Mouse (Mus musculus) forebrain, embryonic 16.5 days (tissue): ENCODE data around the gene Hnrnpul2. TPM values are rescaled to one million over a fixed set of nuclear protein-coding genes. Genes with fewer than 3 reads are reported as not detected.

Experiments used
- ATAC-seq: fragments of 200-750 bp; cut with Nextera tagmentation; 2 replicates; pipeline ENCODE4 v1.8.0; 2017; ENCODE audit warnings: mild to moderate bottlenecking, moderate library complexity
- H3K27ac ChIP-seq: fragments of 300-500 bp; sonication (generic); 2 replicates; pipeline ENCODE4 v1.5.1; 2014; ENCODE audit warnings: low read length, control low read depth
- H3K27me3 ChIP-seq: fragments of 300-500 bp; sonication (generic); replicated peaks from 2 replicates; pipeline ENCODE4 v1.6.1; 2014; ENCODE audit warnings: low read length; ENCODE audit not compliant: control insufficient read depth, insufficient read depth
- H3K36me3 ChIP-seq: fragments of 300-500 bp; sonication (generic); 2 replicates; pipeline ENCODE4 v1.6.1; 2014; ENCODE audit not compliant: control insufficient read depth, insufficient read depth
- H3K4me1 ChIP-seq: fragments of 300-500 bp; sonication (generic); replicated peaks from 2 replicates; pipeline ENCODE4 v1.6.1; 2014; ENCODE audit warnings: low read length; ENCODE audit not compliant: control insufficient read depth, insufficient read depth
- H3K4me2 ChIP-seq: fragments of 300-500 bp; sonication (generic); 2 replicates; pipeline ENCODE4 v1.6.1; 2014; ENCODE audit warnings: mild to moderate bottlenecking, low read length, control low read depth
- H3K4me3 ChIP-seq: fragments of 300-500 bp; sonication (generic); replicated peaks from 2 replicates; pipeline ENCODE4 v1.5.1; 2014; ENCODE audit warnings: mild to moderate bottlenecking, low read length, control low read depth
- H3K9ac ChIP-seq: fragments of 300-500 bp; sonication (generic); replicated peaks from 2 replicates; pipeline ENCODE4 v1.6.1; 2014; ENCODE audit warnings: low read depth, low read length, control low read depth
- H3K9me3 ChIP-seq: fragments of 300-500 bp; sonication (generic); 2 replicates; pipeline ENCODE4 v1.6.1; 2016; ENCODE audit warnings: low read length; ENCODE audit not compliant: control insufficient read depth
- WGBS: fragments of 180-500 bp; shearing (Covaris S2); extraction: QIAGEN DNeasy Blood & Tissue Kit; methylation state at CpG from one replicate; pipeline ENCODE4 v1.1.7; 2014; 5-methylcytosine and 5-hydroxymethylcytosine counted together
- polyA plus RNA-seq: library from polyadenylated mRNA; unstranded; fragments of >200 nt; fragmentation: Nextera tagmentation; extraction: Ambion mirVana; gene quantifications from 2 replicates; pipeline ENCODE4 v1.2.1, GENCODE M21; 2015

Hnrnpul2 gene
- polyA plus RNA-seq, result 5.1 and 5.5 TPM in 2 replicates

GRCm38 (mm10) chr19:8819596-8820423 is at the start of gene Hnrnpul2:
Gene Hnrnpul2, plus strand, starts transcription at chr19:8820010.
- peak within 1 kb of the TSS; percentile 93 for H3K9ac ChIP-seq
- ATAC-seq, result peak; percentile 94
- WGBS, result under 1% methylated on average over 82 of the region's 83 CpGs
- H3K36me3 ChIP-seq, result peaks cover 5% of the 10 kb centered on the region
- H3K4me2 ChIP-seq, result peak within 1 kb of the TSS; percentile 92
- H3K27me3 ChIP-seq, result no peaks in the 10 kb centered on the region
- H3K4me1 ChIP-seq, result peaks cover 47% of the 10 kb centered on the region
- H3K4me3 ChIP-seq, result peak within 1 kb of the TSS; percentile 99
- peak within 1 kb of the TSS; percentile 100 for H3K27ac ChIP-seq
- no peaks in the 10 kb centered on the region for H3K9me3 ChIP-seq

DNA sequence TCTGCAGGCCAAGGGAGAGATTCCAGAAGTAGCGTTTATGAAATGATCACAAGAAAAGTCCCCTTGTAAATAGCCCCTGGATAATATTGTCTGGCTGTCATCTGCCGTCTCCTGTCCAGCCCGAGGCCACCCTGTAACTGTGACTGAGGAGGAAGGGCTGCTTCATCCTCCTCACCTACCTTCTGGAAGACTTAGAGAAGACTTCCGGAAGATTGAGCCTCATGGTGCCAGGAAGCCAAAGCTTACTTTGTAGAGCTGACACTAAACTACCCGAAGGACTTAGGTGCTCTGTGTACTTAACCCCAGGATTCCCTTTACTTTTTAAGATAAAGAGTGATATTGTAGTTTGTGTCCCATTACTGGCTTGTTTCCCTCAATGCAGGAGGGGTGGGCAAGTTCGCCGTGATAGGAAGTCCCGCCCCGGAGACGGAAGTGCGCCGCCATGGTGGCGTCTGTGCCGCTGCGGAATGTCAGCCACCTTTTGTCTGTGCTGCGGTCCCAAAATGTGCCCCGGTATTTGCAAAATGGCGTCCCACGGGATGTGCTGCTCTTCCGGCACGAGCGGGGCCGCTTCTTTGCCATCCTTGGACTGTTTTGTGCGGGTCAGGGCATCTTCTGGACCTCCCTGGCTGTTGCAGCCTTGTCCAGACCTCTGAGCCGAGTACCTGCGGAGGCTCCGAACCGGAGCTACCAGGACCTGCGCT is 49.1 kb upstream of the Hnrnpul2 start, which contains the start of gene Tmem223:
TSS of gene Tmem223 (plus strand) at position 430 of the 704 bp plus-strand sequence.
- Histone ChIP-seq H3K36me3 (peaks cover 44% of the 10 kb centered on the region), H3K4me2 (peak within 1 kb of the TSS; percentile 55), H3K27me3 (no peaks in the 10 kb centered on the region), H3K4me1 (peaks cover 33% of the 10 kb centered on the region), H3K27ac (peak within 1 kb of the TSS; percentile 90), H3K9me3 (no peaks in the 10 kb centered on the region), H3K4me3 (peak within 1 kb of the TSS; percentile 78), H3K9ac (peak within 1 kb of the TSS; percentile 88)
- 17% methylated on average over 29 of the region's 29 CpGs for WGBS
- ATAC-seq, result peak; percentile 41

GRCm38 (mm10) chr19:8772996-8773395 is 46.8 kb upstream of the Hnrnpul2 start:
- WGBS, result 89% methylated on average over 5 of the region's 5 CpGs
- no peaks in the 10 kb centered on the region for H3K27me3 ChIP-seq
- no peak for ATAC-seq
- H3K36me3 ChIP-seq, result peaks cover 23% of the 10 kb centered on the region
- H3K4me2 ChIP-seq, result no peak overlapping the region
- H3K27ac ChIP-seq, result no peak overlapping the region
- no peaks in the 10 kb centered on the region for H3K9me3 ChIP-seq
- peaks cover 34% of the 10 kb centered on the region for H3K4me1 ChIP-seq
- no peak overlapping the region for H3K4me3 ChIP-seq
- no peak overlapping the region for H3K9ac ChIP-seq

- H3K27ac ChIP-seq, result no peak overlapping the region
These were observed 46.4 kb upstream of the Hnrnpul2 start for GRCm38 (mm10) chr19:8773409-8773808.

GRCm38 (mm10) chr19:8774086-8774835 is 45.5 kb upstream of the Hnrnpul2 start, which contains the start of gene Tmem179b:
Gene Tmem179b, minus strand, starts transcription at chr19:8774467.
- Histone ChIP-seq H3K9ac (peak within 1 kb of the TSS; percentile 96), H3K9me3 (no peaks in the 10 kb centered on the region), H3K36me3 (peaks cover 13% of the 10 kb centered on the region), H3K4me1 (peaks cover 34% of the 10 kb centered on the region), H3K4me2 (peak within 1 kb of the TSS; percentile 99), H3K27ac (peak within 1 kb of the TSS; percentile 99), H3K4me3 (peak within 1 kb of the TSS; percentile 82), H3K27me3 (no peaks in the 10 kb centered on the region)
- ATAC-seq, result peak; percentile 95
- WGBS, result under 1% methylated on average over 68 of the region's 68 CpGs

More at GRCm38 (mm10) chr19:8773409-8773808, 46.4 kb upstream of the Hnrnpul2 start:
- Histone ChIP-seq H3K4me1 (peaks cover 34% of the 10 kb centered on the region), H3K9me3 (no peaks in the 10 kb centered on the region), H3K4me2 (peak overlapping the region; percentile 99), H3K4me3 (peak overlapping the region; percentile 82), H3K9ac (no peak overlapping the region), H3K27me3 (no peaks in the 10 kb centered on the region), H3K36me3 (peaks cover 19% of the 10 kb centered on the region)
- WGBS, result 58% methylated on average over 6 of the region's 6 CpGs
- ATAC-seq, result no peak

GRCm38 (mm10) chr19:8774951-8775421 is 44.8 kb upstream of the Hnrnpul2 start:
- peak overlapping the region; percentile 96 for H3K9ac ChIP-seq
- H3K27me3 ChIP-seq, result no peaks in the 10 kb centered on the region
- no peak for ATAC-seq
- peak overlapping the region; percentile 99 for H3K27ac ChIP-seq
- H3K4me3 ChIP-seq, result peak overlapping the region; percentile 82
- peaks cover 9% of the 10 kb centered on the region; the same call in 1 of the 2 replicates for H3K36me3 ChIP-seq
- H3K4me2 ChIP-seq, result peak overlapping the region; percentile 99
- no peaks in the 10 kb centered on the region for H3K9me3 ChIP-seq
- peaks cover 34% of the 10 kb centered on the region for H3K4me1 ChIP-seq
- WGBS, result 5% methylated on average over 20 of the region's 20 CpGs

GRCm38 (mm10) chr19:8786008-8786781 is 33.6 kb upstream of the Hnrnpul2 start, which contains the start of gene Taf6l:
Gene Taf6l, minus strand, starts transcription at chr19:8786417.
- peak within 1 kb of the TSS; percentile 81 for H3K27ac ChIP-seq
- H3K4me1 ChIP-seq, result peaks cover 16% of the 10 kb centered on the region
- peak within 1 kb of the TSS; percentile 86 for H3K4me3 ChIP-seq
- H3K9me3 ChIP-seq, result no peaks in the 10 kb centered on the region
- peak within 1 kb of the TSS; percentile 81 for H3K9ac ChIP-seq
- ATAC-seq, result peak; percentile 100
- H3K36me3 ChIP-seq, result peaks cover 8% of the 10 kb centered on the region
- peak within 1 kb of the TSS; percentile 64 for H3K4me2 ChIP-seq
- WGBS, result under 1% methylated on average over 32 of the region's 32 CpGs
- no peaks in the 10 kb centered on the region for H3K27me3 ChIP-seq

DNA sequence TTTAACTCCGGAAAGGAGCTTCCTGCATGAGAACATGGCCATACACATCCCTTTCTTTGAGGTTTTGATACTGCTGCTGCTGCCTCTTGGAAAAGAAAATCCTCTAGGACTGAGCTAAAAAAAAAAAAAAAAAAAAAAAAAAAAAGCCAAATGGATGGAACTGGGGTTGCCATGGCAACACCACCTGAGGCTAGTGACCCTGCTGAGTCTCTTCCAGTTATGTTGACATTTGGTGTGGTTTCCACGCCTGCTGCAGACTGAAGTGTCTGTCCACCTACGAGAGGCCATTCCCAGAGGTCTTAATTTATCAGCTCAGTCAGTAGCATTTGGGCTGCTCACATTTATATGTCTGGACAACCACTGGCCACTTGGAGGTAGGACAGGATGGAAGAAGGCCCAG is 31.3 kb upstream of the Hnrnpul2 start:
- peaks cover 8% of the 10 kb centered on the region for H3K36me3 ChIP-seq
- no peak overlapping the region for H3K4me3 ChIP-seq
- peak overlapping the region; percentile 37; the same call in 1 of the 2 replicates for H3K27ac ChIP-seq
- H3K9me3 ChIP-seq, result no peaks in the 10 kb centered on the region
- H3K4me2 ChIP-seq, result no peak overlapping the region
- peaks cover 16% of the 10 kb centered on the region for H3K4me1 ChIP-seq
- ATAC-seq, result no peak
- H3K9ac ChIP-seq, result no peak overlapping the region
- no peaks in the 10 kb centered on the region for H3K27me3 ChIP-seq
- WGBS, result 15% methylated on average over 3 of the region's 3 CpGs
